Mouse (Mus musculus) thymus, postnatal 4 days (tissue): ENCODE measurements around the gene Ankrd13d.
"Not testable (repeated sequence)": the region's sequence is repeated elsewhere in the genome, so short reads cannot be mapped to it uniquely, and the experiment has no call there.

Experiments
- DNase-seq: peaks from one replicate; pipeline ENCODE4 v3.0.0; 2021

Ankrd13d gene

DNA sequence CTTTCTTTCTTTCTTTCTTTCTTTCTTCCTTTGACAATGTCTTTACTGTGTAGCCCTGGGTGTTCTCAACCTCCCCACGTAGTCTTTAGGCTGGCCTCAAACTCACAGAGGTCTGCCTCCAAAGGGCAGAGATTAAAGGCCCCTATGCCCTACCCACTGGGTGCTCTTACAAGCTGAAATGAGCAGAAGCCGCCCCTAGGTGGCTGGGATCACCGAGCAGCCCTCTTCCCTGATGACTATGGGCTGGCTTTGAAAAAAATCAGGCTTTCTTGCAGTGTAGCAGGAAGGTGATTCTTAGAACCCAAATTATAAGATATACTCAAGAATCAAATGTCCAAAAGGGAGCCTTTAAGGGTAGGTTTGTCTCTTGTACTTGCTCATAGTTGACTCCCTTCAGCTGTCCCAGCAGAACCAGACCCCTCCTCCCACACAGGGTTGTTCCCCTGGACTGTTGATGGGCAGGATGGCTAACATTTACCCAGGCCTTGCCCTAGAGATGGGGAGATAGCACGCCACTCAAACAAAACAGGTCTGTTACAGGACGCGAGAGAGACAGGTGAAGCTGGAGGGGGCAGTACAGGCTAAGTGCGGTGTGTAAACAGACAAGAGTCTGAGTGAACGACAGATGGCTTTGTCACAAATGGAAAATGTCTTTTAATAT, 21.8 kb downstream of the Ankrd13d start:
- peak; percentile 75 for DNase-seq

DNA sequence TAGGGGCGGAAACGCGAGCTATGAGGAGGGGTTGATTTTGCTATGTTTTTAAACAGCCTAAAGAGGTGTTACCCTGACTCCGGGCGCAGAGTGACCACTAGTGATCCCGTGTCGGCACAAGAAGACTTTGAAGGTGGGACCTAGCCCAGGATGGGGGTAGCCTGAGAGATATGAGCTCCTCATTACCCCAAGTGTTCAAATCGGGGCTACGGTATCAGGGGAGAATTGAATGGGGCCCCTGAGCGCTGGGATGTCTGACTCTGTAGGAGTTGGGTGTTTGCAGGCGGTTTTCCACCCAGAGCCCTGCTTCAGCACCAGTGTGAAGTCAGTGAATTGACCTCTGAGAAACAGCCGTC, 25.1 kb downstream of the Ankrd13d start:
- DNase-seq, result no peak

- peak; percentile 95 for DNase-seq
Measured at GRCm38 (mm10) chr19:4257216-4257896, 25.6 kb downstream of the Ankrd13d start.

DNA sequence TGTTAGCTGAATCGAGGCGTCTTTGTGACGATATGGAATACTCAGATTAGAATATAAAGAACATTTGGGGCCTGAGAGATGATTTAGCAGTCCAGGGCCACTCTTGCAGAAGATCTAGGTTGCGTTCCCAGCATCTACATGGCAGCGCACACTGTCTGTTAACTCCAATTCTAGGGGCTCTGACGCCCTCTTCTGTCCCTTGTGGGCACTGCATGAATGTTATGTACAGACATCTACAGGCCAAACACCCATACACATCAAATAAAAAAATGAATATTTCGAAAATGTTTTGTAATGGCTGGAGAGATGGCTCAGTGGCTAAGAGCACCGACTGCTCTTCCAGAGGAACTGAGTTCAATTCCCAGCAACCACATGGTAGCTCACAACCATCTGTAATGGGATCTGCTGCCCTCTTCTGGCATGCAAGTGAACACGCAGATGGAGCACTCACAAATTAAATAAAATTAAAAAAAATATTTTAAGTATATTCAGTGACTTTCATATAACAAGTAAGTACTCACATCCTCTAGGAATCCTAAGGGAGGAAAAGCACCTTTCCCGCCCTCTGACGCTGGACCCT, 27.3 kb downstream of the Ankrd13d start:
- DNase-seq, result peak; percentile 45

DNA sequence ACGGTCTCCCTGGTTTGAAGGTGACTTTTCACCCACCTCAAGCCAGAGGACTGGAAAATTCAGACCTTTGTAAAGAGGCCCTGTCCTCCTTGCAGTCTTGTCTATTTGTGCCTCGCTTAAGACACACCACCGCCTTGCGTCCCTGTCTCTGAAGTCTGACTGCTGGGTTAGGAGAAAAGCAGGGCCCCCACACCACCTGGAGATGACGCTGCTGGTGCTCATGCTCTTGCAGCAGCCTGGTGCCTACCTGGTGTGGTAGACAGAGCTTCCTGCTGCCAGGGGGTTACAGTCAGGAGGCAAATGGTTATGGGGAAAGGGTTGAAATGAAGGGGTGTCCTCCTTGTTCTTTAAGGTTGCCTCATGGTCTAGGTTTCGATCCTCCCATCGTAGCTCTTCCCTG, 28.7 kb downstream of the Ankrd13d start:
- DNase-seq, result peak; percentile 52

- DNase-seq, result not testable (repeated sequence)
Measured at GRCm38 (mm10) chr19:4248683-4249082, 34.3 kb downstream of the Ankrd13d start.

DNA sequence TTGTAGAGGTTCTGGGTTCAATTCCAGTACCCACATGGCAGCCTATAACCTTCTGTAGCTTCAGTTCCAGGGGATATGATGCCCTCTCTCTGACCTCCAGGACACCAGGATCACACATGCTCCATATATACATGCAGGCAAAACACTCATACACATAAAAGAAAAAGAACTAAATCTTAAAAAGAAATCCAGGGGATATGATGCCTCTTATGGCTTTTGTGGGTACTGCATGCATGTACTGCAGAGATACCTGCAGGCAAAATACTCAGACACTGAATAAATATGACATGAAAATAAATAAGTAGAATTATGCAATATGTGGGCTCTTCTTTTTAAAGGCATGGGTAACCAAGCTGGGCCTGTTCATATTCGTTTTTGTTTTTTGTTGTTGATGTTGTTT, 35.9 kb downstream of the Ankrd13d start:
- DNase-seq, result peak; percentile 43

DNA sequence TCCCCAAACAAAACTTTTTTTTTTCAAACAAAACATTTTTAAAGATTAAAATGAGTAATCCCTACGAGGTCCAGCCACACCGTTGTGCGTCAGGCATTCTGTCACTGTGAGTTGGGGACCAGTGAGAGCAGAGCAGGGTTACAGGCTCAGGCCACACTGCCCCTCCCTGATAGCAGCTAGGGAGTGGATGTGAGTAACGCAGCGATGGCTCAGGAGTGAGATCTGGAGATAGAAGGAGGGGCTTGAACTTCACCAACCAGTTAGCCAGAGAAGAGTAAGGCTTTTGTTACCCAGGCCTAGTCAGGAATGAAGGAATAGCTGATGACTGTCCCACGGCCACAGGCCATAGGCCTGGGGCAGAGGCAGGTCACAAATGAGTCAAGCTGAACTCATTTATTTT, 38.2 kb downstream of the Ankrd13d start:
- no peak for DNase-seq

- DNase-seq, result no peak
Measured at GRCm38 (mm10) chr19:4242416-4242815, 40.5 kb downstream of the Ankrd13d start.

GRCm38 (mm10) chr19:4240247-4240668, 42.7 kb downstream of the Ankrd13d start:
- no peak for DNase-seq

DNA sequence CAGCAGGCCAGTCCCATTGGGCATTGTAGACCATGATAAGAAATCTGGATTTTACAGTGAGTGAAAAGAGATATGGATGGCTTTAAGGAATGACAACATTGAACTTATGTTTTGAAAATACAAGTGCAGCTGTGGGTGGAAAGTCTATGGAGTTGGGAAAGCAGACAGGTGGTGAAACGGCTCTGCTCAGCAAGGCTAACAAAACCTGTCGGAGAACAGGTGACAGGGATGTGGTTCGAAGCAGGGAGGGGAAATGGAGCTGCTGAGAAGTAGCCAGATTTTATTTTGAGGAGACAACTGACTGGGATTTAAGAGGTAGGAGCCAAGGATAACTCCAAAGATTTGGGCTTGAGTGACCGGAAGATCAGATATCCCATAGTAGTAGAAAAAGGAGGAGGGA, 48.4 kb downstream of the Ankrd13d start:
- no peak for DNase-seq

DNA sequence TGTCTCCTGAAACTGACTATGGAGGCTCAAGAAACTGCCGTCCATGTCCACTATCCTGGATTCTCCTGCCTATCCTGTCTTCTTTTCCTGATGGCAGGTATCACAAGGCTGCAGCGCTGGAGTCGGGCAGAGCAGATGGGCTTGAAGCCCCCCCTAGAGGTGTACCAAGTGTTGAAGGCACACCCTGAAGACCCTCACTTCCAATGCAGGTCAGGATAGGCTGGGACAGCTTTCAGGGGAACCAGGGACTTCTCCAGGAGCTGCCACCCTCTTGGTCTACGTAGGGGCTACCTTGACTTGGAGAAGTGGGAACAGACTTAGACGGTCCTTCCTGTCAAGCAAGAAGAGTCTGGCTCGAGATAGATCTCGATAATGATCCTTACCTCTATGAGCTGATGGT, 50.3 kb downstream of the Ankrd13d start:
- DNase-seq, result no peak

- no peak for DNase-seq
Measured at GRCm38 (mm10) chr19:4232186-4232572, 50.8 kb downstream of the Ankrd13d start.

- DNase-seq, result peak; percentile 97
Measured at GRCm38 (mm10) chr19:4231253-4232185, 51.4 kb downstream of the Ankrd13d start, which contains the start of gene Pold4. Gene Pold4 (plus strand): TSS chr19:4231899.

- peak; percentile 19 for DNase-seq
Measured at GRCm38 (mm10) chr19:4230415-4230814, 52.5 kb downstream of the Ankrd13d start.

GRCm38 (mm10) chr19:4229451-4230076, 53.4 kb downstream of the Ankrd13d start:
- peak; percentile 21 for DNase-seq

GRCm38 (mm10) chr19:4228891-4229290, 54.0 kb downstream of the Ankrd13d start:
- no peak for DNase-seq

- peak; percentile 72 for DNase-seq
Measured at GRCm38 (mm10) chr19:4227894-4228678, 54.9 kb downstream of the Ankrd13d start.

- peak; percentile 45 for DNase-seq
Measured at GRCm38 (mm10) chr19:4227446-4227845, 55.5 kb downstream of the Ankrd13d start.

DNA sequence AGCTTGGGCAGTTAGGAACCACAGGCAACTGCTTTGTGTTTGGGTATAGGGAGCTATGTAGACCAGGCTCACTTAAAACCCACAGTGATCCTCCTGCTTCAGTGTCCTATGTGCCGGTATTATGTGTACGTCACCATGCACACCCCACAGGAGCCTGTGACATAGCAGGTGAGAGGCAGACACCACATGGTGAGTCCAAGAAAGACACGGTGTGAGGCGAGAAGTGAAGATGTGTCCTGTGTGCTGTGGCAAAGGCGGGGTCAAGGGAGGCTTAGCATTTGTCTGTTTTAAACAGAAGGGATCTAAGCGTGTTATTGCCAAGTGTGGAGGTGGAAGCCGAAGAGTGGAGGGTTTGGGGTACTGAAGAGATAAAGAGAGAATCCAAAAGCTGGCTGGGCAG, 56.2 kb downstream of the Ankrd13d start:
- peak; percentile 20 for DNase-seq

- DNase-seq, result peak; percentile 32
Measured at GRCm38 (mm10) chr19:4222165-4222564, 60.8 kb downstream of the Ankrd13d start.
